Mouse (Mus musculus): ENCODE measurements around the gene Cacng1. TPM values are rescaled to one million over a fixed set of nuclear protein-coding genes. Genes with fewer than 3 reads are reported as not detected.

The Cacng1 gene
- polyA plus RNA-seq, 1 experiment from 2014 or later: 0.05 TPM

DNA sequence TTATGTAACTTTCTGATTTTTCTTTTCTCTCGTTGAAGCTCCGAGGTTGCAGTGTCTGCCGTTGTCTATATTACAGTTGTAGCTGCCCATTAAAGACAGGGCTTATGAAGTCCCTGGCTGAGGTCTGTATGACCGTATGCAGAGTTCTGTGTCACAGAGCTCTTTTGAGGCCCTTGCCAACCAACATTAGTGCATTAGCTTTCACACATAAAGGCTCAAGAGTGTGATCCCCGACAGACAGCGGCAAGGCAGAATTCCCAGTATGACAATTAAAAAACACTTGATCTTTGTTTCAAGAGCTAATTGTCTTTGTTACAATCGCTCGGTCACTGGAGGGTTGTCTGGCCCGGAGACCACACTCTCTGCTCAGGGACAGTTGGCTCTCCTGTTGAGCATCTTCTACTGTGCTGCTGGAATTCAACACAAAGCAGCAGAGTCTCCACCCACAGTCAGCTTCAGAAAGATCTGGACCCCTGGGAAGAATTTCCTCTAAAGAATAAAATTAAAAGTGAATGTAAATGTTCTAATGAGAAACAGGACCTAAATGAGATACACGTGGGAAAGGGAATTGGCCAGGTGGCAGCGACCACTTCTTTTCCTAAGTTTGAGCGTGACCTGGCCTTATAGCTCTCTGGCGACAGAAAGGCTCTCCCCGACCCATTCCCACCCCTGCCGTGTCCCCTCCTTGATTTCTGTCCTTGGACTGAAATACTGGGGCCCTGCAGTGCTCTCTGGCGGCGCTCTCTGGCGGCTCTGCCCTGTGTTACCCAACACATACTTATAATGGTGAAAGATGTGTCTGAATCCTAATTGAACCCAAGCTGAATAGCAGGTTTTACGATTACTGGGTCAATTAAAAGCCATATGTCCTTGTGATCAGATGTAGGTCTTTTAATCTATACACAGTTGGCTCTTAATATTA lies 32.5 kb downstream of the Cacng1 start:
- no peak for TF ChIP-seq CTCF (IDR thresholded peaks at IDR 0.05)
- DNase-seq (ENCODE audit: low read depth, low spot score) (no peak), ATAC-seq (no peak)
- CTCF ChIA-PET: no interaction called here
- POLR2A ChIA-PET: interaction anchor here (1.6 kb wide), 1 partner anchor 79 kb away, joined by 3 read pairs; no protein-coding TSS in a partner anchor
- in situ Hi-C loops (cut with MboI; ENCODE audit: low pct_unique_long_range_greater_than_20kb): no loop called here
- no peaks in the 10 kb centered on the region for H3K27me3 ChIP-seq

- in situ Hi-C loops (cut with MboI; ENCODE audit: low pct_unique_long_range_greater_than_20kb): no loop called here
These were observed 33.5 kb downstream of the Cacng1 start for GRCm38 (mm10) chr11:107682694-107683355.

GRCm38 (mm10) chr11:107676207-107676940 lies 39.9 kb downstream of the Cacng1 start:
- no peak for ATAC-seq
- in situ Hi-C loops (cut with MboI; ENCODE audit: low pct_unique_long_range_greater_than_20kb): no loop called here
- no peak for DNase-seq (ENCODE audit: low read depth, low spot score)
- no peak for TF ChIP-seq CTCF (IDR thresholded peaks at IDR 0.05)
- CTCF ChIA-PET: interaction anchor here (1.1 kb wide), 1 partner anchor 64 kb away, joined by 3 read pairs; no protein-coding TSS in a partner anchor
- H3K27me3 ChIP-seq: no peaks in the 10 kb centered on the region
- POLR2A ChIA-PET: no interaction called here

More at GRCm38 (mm10) chr11:107682694-107683355, 33.5 kb downstream of the Cacng1 start:
- ATAC-seq (no peak), DNase-seq (ENCODE audit: low read depth, low spot score) (no peak)
- ChIA-PET CTCF (no interaction called here), POLR2A (interaction anchor here (1.6 kb wide), 1 partner anchor 80 kb away, joined by 3 read pairs; no protein-coding TSS in a partner anchor)
- H3K27me3 ChIP-seq: no peaks in the 10 kb centered on the region
- no peak for TF ChIP-seq CTCF (IDR thresholded peaks at IDR 0.05)

- ATAC-seq (no peak), DNase-seq (ENCODE audit: low read depth, low spot score) (no peak)
- ChIA-PET CTCF (no interaction called here), POLR2A (no interaction called here)
- no peak for TF ChIP-seq CTCF (IDR thresholded peaks at IDR 0.05)
- H3K27me3 ChIP-seq: no peaks in the 10 kb centered on the region
- in situ Hi-C loops (cut with MboI; ENCODE audit: low pct_unique_long_range_greater_than_20kb): no loop called here
These were observed 41.1 kb downstream of the Cacng1 start for GRCm38 (mm10) chr11:107675246-107675645.

DNA sequence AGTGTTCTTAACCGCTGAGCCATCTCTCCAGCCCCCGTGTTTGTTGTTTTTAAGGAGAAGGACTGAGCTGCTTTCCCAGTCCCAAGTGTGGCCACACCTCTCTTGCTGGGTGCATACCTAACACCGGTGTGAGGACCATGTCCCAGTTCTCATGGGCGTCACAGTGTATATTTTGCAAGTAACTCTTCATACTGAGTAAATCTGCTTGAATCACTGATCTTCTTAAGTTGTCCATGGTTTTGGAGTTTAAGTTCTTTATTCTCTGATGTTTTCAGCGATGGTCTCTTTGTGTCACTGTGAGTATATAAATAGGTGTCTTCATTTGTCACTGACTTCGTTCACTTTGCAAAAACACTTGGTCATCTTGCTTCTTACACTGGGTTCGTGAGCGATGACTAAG lies 41.7 kb downstream of the Cacng1 start:
- peak; percentile 13 for DNase-seq (ENCODE audit: low read depth, low spot score)
- ChIA-PET POLR2A (interaction anchor here (1.0 kb wide), 1 partner anchor 78 kb away, joined by 3 read pairs; no protein-coding TSS in a partner anchor), CTCF (interaction anchor here (1.7 kb wide), 1 partner anchor 9 kb away, joined by 4 read pairs; no protein-coding TSS in a partner anchor)
- no peaks in the 10 kb centered on the region for H3K27me3 ChIP-seq
- in situ Hi-C loops (cut with MboI; ENCODE audit: low pct_unique_long_range_greater_than_20kb): no loop called here
- no peak for TF ChIP-seq CTCF (IDR thresholded peaks at IDR 0.05)
- no peak for ATAC-seq

- in situ Hi-C loops (cut with MboI; ENCODE audit: low pct_unique_long_range_greater_than_20kb): no loop called here
- TF ChIP-seq CTCF (IDR thresholded peaks at IDR 0.05): no peak
- ATAC-seq (no peak), DNase-seq (ENCODE audit: low read depth, low spot score) (no peak)
- no peaks in the 10 kb centered on the region for H3K27me3 ChIP-seq
- POLR2A ChIA-PET: interaction anchor here (1.0 kb wide), 1 partner anchor 78 kb away, joined by 3 read pairs; no protein-coding TSS in a partner anchor
- CTCF ChIA-PET: interaction anchor here (1.4 to 1.7 kb wide), 2 partner anchors 9 to 11 kb away, joined by 3 to 4 read pairs; no protein-coding TSS in a partner anchor
These were observed 42.3 kb downstream of the Cacng1 start for GRCm38 (mm10) chr11:107674006-107674405.

- H3K27me3 ChIP-seq: no peaks in the 10 kb centered on the region
- in situ Hi-C loops (cut with MboI; ENCODE audit: low pct_unique_long_range_greater_than_20kb): no loop called here
- CTCF ChIA-PET: interaction anchor here (0.9 to 1.4 kb wide), 6 partner anchors 10 to 196 kb away, joined by 3 to 5 read pairs (median 3); no protein-coding TSS in a partner anchor
- POLR2A ChIA-PET: no interaction called here
- ATAC-seq: no peak
- no peak for TF ChIP-seq CTCF (IDR thresholded peaks at IDR 0.05)
- no peak for DNase-seq (ENCODE audit: low read depth, low spot score)
These were observed 47.3 kb downstream of the Cacng1 start for GRCm38 (mm10) chr11:107668977-107669376.

DNA sequence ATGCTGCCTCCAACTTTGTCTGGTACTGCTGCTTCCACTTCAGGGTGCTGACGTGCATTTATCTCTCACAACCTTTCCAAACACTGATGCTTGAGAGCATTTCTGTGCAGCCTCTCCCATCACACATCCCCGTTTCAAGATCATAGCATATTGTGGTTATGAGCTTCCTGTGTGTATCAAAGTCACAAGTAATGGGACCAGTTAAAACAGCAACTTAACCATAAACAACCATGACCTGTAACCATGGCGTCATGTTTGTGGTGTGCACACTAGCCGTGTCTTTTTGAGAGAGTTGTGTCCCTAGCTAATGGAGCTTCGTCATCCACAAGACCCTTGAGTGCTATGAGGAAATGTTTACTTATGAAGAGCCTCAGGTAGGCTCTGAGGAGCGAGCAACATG lies 48.1 kb downstream of the Cacng1 start:
- ATAC-seq (no peak), DNase-seq (ENCODE audit: low read depth, low spot score) (no peak)
- no peak for TF ChIP-seq CTCF (IDR thresholded peaks at IDR 0.05)
- ChIA-PET POLR2A (no interaction called here), CTCF (interaction anchor here (0.9 to 1.4 kb wide), 4 partner anchors 11 to 38 kb away, joined by 3 to 5 read pairs (median 3); no protein-coding TSS in a partner anchor)
- in situ Hi-C loops (cut with MboI; ENCODE audit: low pct_unique_long_range_greater_than_20kb): no loop called here
- no peaks in the 10 kb centered on the region for H3K27me3 ChIP-seq

- in situ Hi-C loops (cut with MboI; ENCODE audit: low pct_unique_long_range_greater_than_20kb): no loop called here
- no peak for TF ChIP-seq CTCF (IDR thresholded peaks at IDR 0.05)
- DNase-seq (ENCODE audit: low read depth, low spot score): no peak
- H3K27me3 ChIP-seq: no peaks in the 10 kb centered on the region
- no peak for ATAC-seq
- ChIA-PET CTCF (interaction anchor here (1.1 to 1.4 kb wide), 2 partner anchors 12 to 43 kb away, joined by 3 to 5 read pairs; no protein-coding TSS in a partner anchor), POLR2A (no interaction called here)
These were observed 48.8 kb downstream of the Cacng1 start for GRCm38 (mm10) chr11:107667542-107667941.

DNA sequence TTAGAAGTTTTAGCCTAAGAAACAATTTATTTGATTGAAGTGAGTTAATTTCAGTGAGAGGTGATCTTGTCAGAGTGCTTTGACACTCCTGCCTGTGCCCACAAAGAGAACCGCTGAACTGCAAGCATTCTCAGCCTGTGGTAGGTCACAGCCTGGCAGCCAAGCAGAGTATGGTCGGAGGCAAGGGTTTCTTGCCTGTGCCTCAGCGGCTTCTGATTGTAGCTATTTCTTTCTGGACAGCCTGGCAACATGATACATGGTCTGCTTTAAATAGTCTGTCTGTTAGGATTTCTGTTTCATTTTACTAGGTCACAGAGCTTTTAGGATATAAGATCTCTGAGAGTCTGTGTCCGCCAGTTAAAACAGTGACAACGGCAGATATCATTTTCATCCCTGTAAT lies 53.7 kb downstream of the Cacng1 start:
- DNase-seq (ENCODE audit: low read depth, low spot score): no peak
- no peak for ATAC-seq
- no peaks in the 10 kb centered on the region for H3K27me3 ChIP-seq
- TF ChIP-seq CTCF (IDR thresholded peaks at IDR 0.05): no peak
- ChIA-PET POLR2A (no interaction called here), CTCF (interaction anchor here (0.9 to 1.2 kb wide), 2 partner anchors 11 to 16 kb away, joined by 3 read pairs; no protein-coding TSS in a partner anchor)
- in situ Hi-C loops (cut with MboI; ENCODE audit: low pct_unique_long_range_greater_than_20kb): no loop called here

All from Patski (cell line).